Mouse (Mus musculus) kidney, adult 2 months (tissue): ENCODE measurements at regions not wholly inside any gene's neighbourhood (a gene's known extent, or its start where the extent isn't known, plus 50 kb on each side); places are given as distances from the start of the nearest gene placed in this dataset.

Source experiments
- CTCF ChIP-seq: fragments of 200-500 bp; conservative IDR thresholded peaks from 2 replicates; pipeline ENCODE4 v1.5.1; 2011; ENCODE audit warnings: low read depth, mild to moderate bottlenecking, control low read depth, low read length, moderate library complexity, mixed read lengths; ENCODE audit not compliant: insufficient read depth, insufficient read length
- POLR2A ChIP-seq: fragments of 200-500 bp; IDR thresholded peaks from one replicate; pipeline ENCODE4 v1.6.1; 2011; ENCODE audit warnings: low read depth, low read length, control low read depth

DNA sequence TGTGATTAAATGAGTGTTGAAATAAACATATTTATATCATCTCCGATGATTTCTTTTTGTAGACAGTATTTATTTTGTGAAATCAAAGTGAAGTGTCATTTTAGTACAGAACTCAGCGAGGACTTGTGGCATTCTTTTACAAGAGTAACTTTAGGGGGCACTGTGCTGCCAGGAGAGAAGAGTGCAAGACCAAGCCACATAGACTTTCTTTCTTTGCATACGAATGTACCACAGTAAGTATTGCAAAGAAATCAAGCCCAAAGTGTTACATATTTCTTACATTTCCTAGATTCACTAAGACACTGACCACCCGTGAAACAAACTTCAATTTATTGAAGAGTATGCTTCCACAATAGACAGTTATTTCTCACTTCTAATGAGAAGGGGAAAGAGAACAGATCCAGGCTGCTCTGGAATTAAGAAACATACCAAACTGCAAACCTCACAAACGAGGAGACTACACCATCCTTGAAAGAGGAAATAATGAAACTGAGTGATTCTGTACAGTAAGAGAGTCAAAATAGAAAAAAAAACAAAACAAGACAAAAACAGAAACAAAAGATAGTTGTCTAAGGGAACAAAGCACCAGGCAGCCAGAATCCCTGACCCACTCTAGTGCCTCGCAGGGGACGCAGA is 847.8 kb upstream of the Epha7 start:
- no peak; the same call in 1 of the 2 replicates for TF ChIP-seq CTCF
- no peak for TF ChIP-seq POLR2A
